Mouse (Mus musculus) thymus, postnatal 36 days (tissue): ENCODE measurements around the gene Man1a.

Source experiments
- DNase-seq, 2 experiments: peaks; one replicate each; pipeline ENCODE4 v3.0.0; 2022; ENCODE audit warnings: mixed read lengths in 2 of 2

Man1a gene

GRCm38 (mm10) chr10:54060587-54060986, 15.8 kb downstream of the Man1a start:
- DNase-seq, result no peak

- DNase-seq, result no peak
These were observed 16.6 kb downstream of the Man1a start for GRCm38 (mm10) chr10:54059679-54060249.

GRCm38 (mm10) chr10:54059092-54059496, 17.3 kb downstream of the Man1a start:
- no peak for DNase-seq

- no peak for DNase-seq
These were observed 17.8 kb downstream of the Man1a start for GRCm38 (mm10) chr10:54058657-54059056.

- DNase-seq, result no peak
These were observed 22.2 kb downstream of the Man1a start for GRCm38 (mm10) chr10:54054188-54054587.

- DNase-seq, result peak; percentile 29 to 58
These were observed 28.5 kb downstream of the Man1a start for GRCm38 (mm10) chr10:54047885-54048284.

GRCm38 (mm10) chr10:54043358-54043757, 33.1 kb downstream of the Man1a start:
- no peak for DNase-seq

GRCm38 (mm10) chr10:54042212-54042840, 34.1 kb downstream of the Man1a start:
- no peak for DNase-seq

- DNase-seq, result peak; percentile 57 to 60
These were observed 35.9 kb downstream of the Man1a start for GRCm38 (mm10) chr10:54040261-54041165.

- peak; percentile 39 to 48 for DNase-seq
These were observed 36.7 kb downstream of the Man1a start for GRCm38 (mm10) chr10:54039754-54040153.

GRCm38 (mm10) chr10:54038734-54039133, 37.7 kb downstream of the Man1a start:
- DNase-seq, result no peak

- DNase-seq, result no peak
These were observed 38.2 kb downstream of the Man1a start for GRCm38 (mm10) chr10:54038180-54038579.

GRCm38 (mm10) chr10:54037348-54038010, 38.9 kb downstream of the Man1a start:
- no peak for DNase-seq

GRCm38 (mm10) chr10:54035586-54035985, 40.8 kb downstream of the Man1a start:
- no peak for DNase-seq

- DNase-seq, result no peak
These were observed 41.6 kb downstream of the Man1a start for GRCm38 (mm10) chr10:54034779-54035178.

- DNase-seq, result peak; percentile 22 to 38
These were observed 43.9 kb downstream of the Man1a start for GRCm38 (mm10) chr10:54032316-54033092.

- no peak for DNase-seq
These were observed 47.5 kb downstream of the Man1a start for GRCm38 (mm10) chr10:54028866-54029265.

- no peak for DNase-seq
These were observed 49.5 kb downstream of the Man1a start for GRCm38 (mm10) chr10:54026738-54027427.

GRCm38 (mm10) chr10:54026101-54026500, 50.3 kb downstream of the Man1a start:
- DNase-seq, result no peak

GRCm38 (mm10) chr10:54017904-54018454, 58.4 kb downstream of the Man1a start:
- DNase-seq, result no peak

- no peak for DNase-seq
These were observed 62.2 kb downstream of the Man1a start for GRCm38 (mm10) chr10:54014116-54014758.
